Mouse (Mus musculus) heart, adult 2 months (tissue): ENCODE results near the gene Cdca3. TPM values are rescaled to one million over a fixed set of nuclear protein-coding genes. Genes with fewer than 3 reads are reported as not detected.

Source experiments
- DNase-seq, 2 experiments: peaks; one replicate each; pipeline ENCODE4 v3.0.0; 2021
- H3K27ac ChIP-seq: fragments of 200-600 bp; 2 replicates; pipeline ENCODE4 v1.8.1; 2022
- H3K27me3 ChIP-seq: fragments of 200-500 bp; 2 replicates; pipeline ENCODE4 v1.6.1; 2012; ENCODE audit warnings: mild to moderate bottlenecking, low read length, inconsistent platforms, mixed read lengths; ENCODE audit not compliant: control insufficient read depth, insufficient read depth
- H3K36me3 ChIP-seq: fragments of 200-500 bp; 2 replicates; pipeline ENCODE4 v1.6.1; 2012; ENCODE audit warnings: low read length, inconsistent platforms; ENCODE audit not compliant: control insufficient read depth, insufficient read depth
- H3K4me1 ChIP-seq: fragments of 200-500 bp; 2 replicates; pipeline ENCODE4 v1.6.1; 2011; ENCODE audit warnings: low read length; ENCODE audit not compliant: control insufficient read depth, insufficient read depth
- H3K4me3 ChIP-seq: fragments of 200-600 bp; 2 replicates; pipeline ENCODE4 v1.8.1; 2022
- H3K79me2 ChIP-seq: fragments of 200-500 bp; replicated peaks from 2 replicates; pipeline ENCODE4 v1.6.1; 2012; ENCODE audit warnings: mild to moderate bottlenecking, inconsistent platforms, low read length, moderate library complexity, mixed read lengths; ENCODE audit not compliant: control insufficient read depth, insufficient read depth
- H3K9ac ChIP-seq: fragments of 200-500 bp; 2 replicates; pipeline ENCODE4 v1.6.1; 2012; ENCODE audit warnings: low read depth, mild to moderate bottlenecking, control low read depth, inconsistent platforms, low read length, mixed read lengths
- CTCF ChIP-seq: fragments of 200-600 bp; IDR thresholded peaks from 2 replicates; pipeline ENCODE4 v1.8.1; 2022; ENCODE audit warnings: antibody characterized with exemption, mild to moderate bottlenecking, moderate library complexity
- EP300 ChIP-seq: fragments of 200-500 bp; IDR thresholded peaks from 2 replicates; pipeline ENCODE4 v1.6.1; 2011; ENCODE audit warnings: low read depth, low read length, control low read depth; ENCODE audit not compliant: insufficient read depth
- POLR2A ChIP-seq: fragments of 200-500 bp; IDR thresholded peaks from 2 replicates; pipeline ENCODE4 v1.6.1; 2011; ENCODE audit warnings: mild to moderate bottlenecking, low read depth, low read length, control low read depth; ENCODE audit not compliant: insufficient read depth
- WGBS: fragments of 180-500 bp; shearing (Covaris S2); methylation state at CpG from one replicate; pipeline ENCODE4 v1.1.7; 2018; 5-methylcytosine and 5-hydroxymethylcytosine counted together
- intact Hi-C: fragments of 180-260 bp; cut with DNase I; formaldehyde crosslinking; loops from one replicate; pipeline ENCODE4 v1.15.1; 2025
- polyA plus RNA-seq: library from polyadenylated mRNA; depleted of rRNA; stranded (reverse); fragments of >200 nt; gene quantifications from 2 replicates; pipeline ENCODE4 v1.2.3, GENCODE M21; 2012
- total RNA-seq, 2 experiments: library from RNA; stranded (reverse); gene quantifications; 2 replicates each; pipeline ENCODE4 v1.2.3; 2021

Cdca3 gene
- total and polyA plus RNA-seq, 3 experiments = 0.32 to 0.72 (median 0.70) TPM

DNA sequence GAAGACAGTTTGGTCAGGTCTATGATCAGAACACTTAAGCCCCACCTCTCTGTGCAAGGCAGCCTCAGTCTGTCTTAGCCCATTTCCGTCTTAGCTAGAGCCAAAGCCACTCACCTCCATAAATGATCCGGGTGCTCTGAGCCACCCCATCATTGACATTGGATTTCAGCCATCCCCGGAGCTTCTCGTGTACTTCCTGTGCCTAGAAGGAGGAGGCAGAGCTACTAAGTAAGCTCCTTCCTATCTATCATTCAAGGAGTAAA, 18.0 kb upstream of the Cdca3 start:
- WGBS = 41% methylated on average over 4 of the region's 4 CpGs
- Histone ChIP-seq H3K27me3 (no peaks in the 10 kb centered on the region), H3K4me1 (peaks cover 16% of the 10 kb centered on the region), H3K36me3 (no peaks in the 10 kb centered on the region; the same call in 1 of the 2 replicates), H3K79me2 (no peaks in the 10 kb centered on the region), H3K4me3 (no peak overlapping the region), H3K27ac (no peak overlapping the region), H3K9ac (no peak overlapping the region)
- TF ChIP-seq EP300 (no peak), CTCF (no peak), POLR2A (no peak)
- intact Hi-C loops = no loop called here
- DNase-seq = no peak

DNA sequence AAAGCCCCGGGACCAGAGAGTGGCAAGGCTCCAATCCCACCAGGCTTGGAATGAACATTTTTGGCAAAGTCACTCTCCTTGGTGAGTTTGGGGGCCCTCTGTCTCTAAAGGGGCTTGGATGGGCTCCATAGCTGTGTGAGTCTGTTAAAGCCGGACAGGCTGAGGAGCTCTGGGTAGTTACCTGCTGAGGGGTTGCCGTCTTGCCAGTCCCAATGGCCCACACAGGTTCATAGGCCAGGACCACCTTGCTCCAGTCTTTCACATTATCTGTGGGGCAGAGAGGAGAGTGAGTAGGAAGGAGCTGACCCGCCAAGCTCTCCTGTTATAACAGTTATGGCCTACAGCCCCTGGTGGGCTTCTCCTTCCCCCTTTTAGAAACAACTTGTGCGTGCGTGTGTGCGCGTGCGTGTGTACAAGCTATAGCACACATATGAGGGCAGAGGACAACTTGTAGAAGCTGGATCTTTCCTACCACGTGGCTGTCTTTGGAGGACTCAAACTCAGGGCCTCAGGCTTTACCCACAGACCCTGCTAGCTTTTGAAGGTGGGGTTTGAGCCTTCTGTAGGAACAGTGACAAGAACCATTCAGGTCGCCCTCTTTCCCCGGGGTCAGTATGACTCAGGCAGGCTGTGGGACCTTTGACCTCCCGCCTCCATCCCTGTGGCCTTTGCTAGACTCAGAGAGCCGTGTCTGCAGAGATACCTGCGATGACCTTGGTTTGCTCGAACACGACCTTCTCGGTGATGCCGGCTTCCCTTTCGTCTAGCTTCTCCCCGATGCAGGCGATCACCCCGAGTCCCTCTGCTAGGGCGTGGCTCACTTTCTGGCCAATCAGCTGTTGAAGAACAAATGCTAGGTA, 17.4 kb upstream of the Cdca3 start:
- Histone ChIP-seq H3K9ac (no peak overlapping the region), H3K4me3 (no peak overlapping the region; the same call in 1 of the 2 replicates), H3K27ac (no peak overlapping the region), H3K27me3 (no peaks in the 10 kb centered on the region), H3K79me2 (no peaks in the 10 kb centered on the region), H3K4me1 (peaks cover 16% of the 10 kb centered on the region), H3K36me3 (no peaks in the 10 kb centered on the region; the same call in 1 of the 2 replicates)
- peak; percentile 7 to 13 for DNase-seq
- intact Hi-C loops = no loop called here
- no peak for TF ChIP-seq CTCF
- no peak for TF ChIP-seq POLR2A
- TF ChIP-seq EP300 = no peak
- WGBS = 72% methylated on average over 24 of the region's 24 CpGs

DNA sequence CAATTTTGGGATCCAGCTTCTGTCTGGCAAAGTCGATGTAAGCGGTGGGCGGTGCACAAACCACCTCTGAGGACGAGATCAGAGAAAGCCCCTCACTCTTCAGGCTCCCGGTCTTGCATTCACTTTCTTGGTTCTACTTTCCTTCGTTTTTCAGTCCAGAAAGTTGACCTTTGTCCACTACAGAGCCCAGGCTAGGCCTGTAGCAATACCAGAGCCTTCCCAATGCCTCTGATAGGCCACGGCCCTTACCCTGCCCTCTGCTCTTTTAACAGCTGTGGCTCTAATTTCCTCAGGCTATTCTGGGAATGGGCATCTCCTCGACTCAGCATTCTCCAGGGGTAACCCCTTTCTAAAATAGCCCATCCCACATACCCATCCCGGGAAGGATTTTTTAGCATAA, 16.5 kb upstream of the Cdca3 start:
- peak overlapping the region; percentile 85 for H3K4me3 ChIP-seq
- TF ChIP-seq EP300 = no peak
- no peak for TF ChIP-seq CTCF
- TF ChIP-seq POLR2A = no peak
- H3K27ac ChIP-seq = peak overlapping the region; percentile 92
- peak overlapping the region; percentile 70 for H3K9ac ChIP-seq
- peaks cover 13% of the 10 kb centered on the region for H3K4me1 ChIP-seq
- H3K27me3 ChIP-seq = no peaks in the 10 kb centered on the region
- H3K79me2 ChIP-seq = no peaks in the 10 kb centered on the region
- H3K36me3 ChIP-seq = no peaks in the 10 kb centered on the region; the same call in 1 of the 2 replicates
- 27% methylated on average over 9 of the region's 9 CpGs for WGBS
- peak; percentile 12 to 24 for DNase-seq
- intact Hi-C loops = no loop called here

DNA sequence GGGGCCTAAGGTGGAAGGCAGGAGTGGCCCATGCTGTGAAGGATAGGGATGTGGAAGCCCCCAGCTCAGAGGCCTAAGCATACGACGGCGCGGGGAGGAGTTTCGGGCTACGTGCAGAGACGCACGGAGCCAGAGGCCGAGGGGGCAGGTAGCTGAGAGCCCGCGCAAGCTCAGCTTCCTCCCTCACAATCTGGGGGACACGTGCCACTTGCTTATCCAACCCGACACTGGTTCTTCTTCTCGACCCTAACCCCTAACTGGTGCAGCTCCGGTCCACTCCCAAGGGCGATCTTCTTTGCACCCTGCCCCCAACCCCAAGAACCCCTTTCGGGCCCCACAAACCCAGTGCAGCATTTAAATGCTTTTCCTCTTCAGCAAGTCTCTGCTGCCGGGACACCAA, 15.9 kb upstream of the Cdca3 start:
- peaks cover 8% of the 10 kb centered on the region for H3K4me1 ChIP-seq
- no peaks in the 10 kb centered on the region; the same call in 1 of the 2 replicates for H3K36me3 ChIP-seq
- peak; percentile 72 to 75 for DNase-seq
- peak overlapping the region; percentile 92 for H3K27ac ChIP-seq
- no peaks in the 10 kb centered on the region for H3K79me2 ChIP-seq
- WGBS = under 1% methylated on average over 18 of the region's 18 CpGs
- TF ChIP-seq POLR2A (no peak; the same call in 1 of the 2 replicates), EP300 (no peak), CTCF (no peak)
- no peaks in the 10 kb centered on the region for H3K27me3 ChIP-seq
- intact Hi-C loops = no loop called here
- peak overlapping the region; percentile 85 for H3K4me3 ChIP-seq
- H3K9ac ChIP-seq = peak overlapping the region; percentile 70

DNA sequence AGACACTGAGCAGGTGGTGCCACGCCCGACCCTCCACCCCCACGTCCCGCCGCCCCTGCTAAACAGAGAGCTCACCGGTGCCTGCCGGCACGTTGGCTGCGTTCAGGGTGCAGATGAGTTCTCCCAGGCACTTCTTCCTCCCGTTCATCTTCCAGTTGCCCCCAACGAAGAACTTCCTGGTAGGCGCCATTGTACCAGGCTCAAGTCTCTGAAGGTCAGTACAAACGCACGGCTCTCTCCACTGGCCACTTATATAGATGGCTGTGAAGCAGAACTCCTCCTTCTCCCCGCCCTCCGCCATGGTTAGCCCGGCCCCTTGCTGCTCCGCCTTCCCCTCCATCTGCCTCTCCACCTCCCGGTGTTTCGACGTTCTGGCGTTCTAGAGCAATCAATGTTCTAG, 15.4 kb upstream of the Cdca3 start, which contains the start of gene Tpi1:
TSS of gene Tpi1 (minus strand) at position 364 of the 400 bp plus-strand sequence.
- H3K27ac ChIP-seq = peak within 1 kb of the TSS; percentile 92
- peaks cover 8% of the 10 kb centered on the region for H3K4me1 ChIP-seq
- no peaks in the 10 kb centered on the region for H3K79me2 ChIP-seq
- intact Hi-C loops = no loop called here
- under 1% methylated on average over 22 of the region's 22 CpGs for WGBS
- no peaks in the 10 kb centered on the region for H3K27me3 ChIP-seq
- TF ChIP-seq EP300 (peak; percentile 91), CTCF (no peak), POLR2A (peak; percentile 99)
- H3K9ac ChIP-seq = peak within 1 kb of the TSS; percentile 70
- H3K4me3 ChIP-seq = peak within 1 kb of the TSS; percentile 85
- peak; percentile 92 to 93 for DNase-seq
- H3K36me3 ChIP-seq = no peaks in the 10 kb centered on the region; the same call in 1 of the 2 replicates

DNA sequence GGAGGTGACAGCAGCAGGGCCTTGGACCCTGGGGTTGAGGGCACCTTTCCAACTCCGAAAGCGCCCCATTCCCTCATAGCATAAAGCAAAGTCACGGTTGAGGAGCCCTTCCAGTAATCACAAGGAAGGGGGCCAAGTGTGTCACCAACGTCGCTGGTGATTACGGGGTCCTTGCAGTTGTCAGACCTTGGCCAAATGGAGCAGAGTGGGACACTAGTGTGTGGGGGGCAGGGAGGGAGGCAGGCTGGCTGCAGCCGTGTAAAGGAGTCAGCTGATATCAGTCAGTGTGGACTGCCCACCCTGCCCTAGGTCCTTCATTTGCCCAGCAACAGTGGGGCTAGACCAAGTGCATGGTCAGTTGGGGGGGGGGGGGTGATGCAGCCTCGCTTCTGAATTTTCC, 14.9 kb upstream of the Cdca3 start:
- H3K79me2 ChIP-seq = no peaks in the 10 kb centered on the region
- DNase-seq = no peak
- H3K9ac ChIP-seq = 0 out of 2 replicates have a peak overlapping the region, but pooled peaks have one; percentile 6
- no peaks in the 10 kb centered on the region; the same call in 1 of the 2 replicates for H3K36me3 ChIP-seq
- TF ChIP-seq POLR2A = no peak
- no peak for TF ChIP-seq EP300
- TF ChIP-seq CTCF = no peak
- WGBS = 41% methylated on average over 8 of the region's 8 CpGs
- H3K4me1 ChIP-seq = peaks cover 8% of the 10 kb centered on the region
- no peaks in the 10 kb centered on the region for H3K27me3 ChIP-seq
- H3K4me3 ChIP-seq = peak overlapping the region; percentile 85; the same call in 1 of the 2 replicates
- H3K27ac ChIP-seq = peak overlapping the region; percentile 92; the same call in 1 of the 2 replicates
- intact Hi-C loops = no loop called here
